Mouse (Mus musculus) neutrophil, adult 5-6 weeks (primary cell): ENCODE measurements around the gene Slfn1. TPM values are rescaled to one million over a fixed set of nuclear protein-coding genes. Genes with fewer than 3 reads are reported as not detected.
"Not testable (repeated sequence)": the region's sequence is repeated elsewhere in the genome, so short reads cannot be mapped to it uniquely, and the experiment has no call there.

Experiments used
- ATAC-seq: fragments of 151-379, 151-347 bp; 2 replicates; pipeline ENCODE4 v1.8.0; 2017; ENCODE audit warnings: mild to moderate bottlenecking, moderate TSS enrichment; ENCODE audit not compliant: insufficient number of reproducible peaks, poor library complexity, low FRiP score, severe bottlenecking; ENCODE audit errors: extremely low read depth
- total RNA-seq: library from RNA; stranded (forward); fragments of 200-1000 nt; gene quantifications from 2 replicates; pipeline ENCODE4 v1.2.3, GENCODE M21; 2017

The Slfn1 gene
- 691 and 728 TPM in 2 replicates for total RNA-seq

GRCm38 (mm10) chr11:83116597-83117227 is at the start of gene Slfn1:
Gene Slfn1, plus strand, starts transcription at chr11:83116849.
- peak; percentile 60 for ATAC-seq

- ATAC-seq: peak; percentile 40; the same call in 1 of the 2 replicates
These were observed 48.5 kb upstream of the Slfn1 start for GRCm38 (mm10) chr11:83067982-83068694.

- no peak for ATAC-seq
These were observed 46.2 kb upstream of the Slfn1 start for GRCm38 (mm10) chr11:83070321-83070970.

- ATAC-seq: peak; percentile 99
These were observed 38.8 kb upstream of the Slfn1 start for GRCm38 (mm10) chr11:83077714-83078422.

- ATAC-seq: no peak
These were observed 38.1 kb upstream of the Slfn1 start for GRCm38 (mm10) chr11:83078423-83079140.

GRCm38 (mm10) chr11:83079487-83080199 is 37.0 kb upstream of the Slfn1 start:
- ATAC-seq: no peak

GRCm38 (mm10) chr11:83082741-83083473 is 33.7 kb upstream of the Slfn1 start:
- ATAC-seq: 0 out of 2 replicates have a peak, but pooled peaks have one; percentile 24

GRCm38 (mm10) chr11:83084161-83084560 is 32.5 kb upstream of the Slfn1 start:
- no peak for ATAC-seq

GRCm38 (mm10) chr11:83084761-83085160 is 31.9 kb upstream of the Slfn1 start:
- ATAC-seq: no peak

- ATAC-seq: peak; percentile 36; the same call in 1 of the 2 replicates
These were observed 1.5 kb upstream of the Slfn1 start for GRCm38 (mm10) chr11:83115138-83115537.

GRCm38 (mm10) chr11:83118056-83118455 is 1.4 kb downstream of the Slfn1 start:
- peak; percentile 59 for ATAC-seq

- ATAC-seq: no peak
These were observed 4.6 kb downstream of the Slfn1 start for GRCm38 (mm10) chr11:83121131-83121685.

- ATAC-seq: no peak
These were observed 6.5 kb downstream of the Slfn1 start for GRCm38 (mm10) chr11:83123198-83123597.

GRCm38 (mm10) chr11:83124906-83125305 is 8.3 kb downstream of the Slfn1 start:
- ATAC-seq: peak; percentile 58; the same call in 1 of the 2 replicates

- ATAC-seq: not testable (repeated sequence)
These were observed 9.0 kb downstream of the Slfn1 start for GRCm38 (mm10) chr11:83125633-83126032.

- not testable (repeated sequence) for ATAC-seq
These were observed 20.6 kb downstream of the Slfn1 start for GRCm38 (mm10) chr11:83137253-83137652.

GRCm38 (mm10) chr11:83148939-83149338 is 32.3 kb downstream of the Slfn1 start:
- not testable (repeated sequence) for ATAC-seq
